Mouse (Mus musculus): ENCODE measurements around the gene Leng8. TPM values are rescaled to one million over a fixed set of nuclear protein-coding genes. Genes with fewer than 3 reads are reported as not detected.

Gene Leng8
- polyA plus RNA-seq, 1 experiment from 2014 or later, result 77.4 TPM

DNA sequence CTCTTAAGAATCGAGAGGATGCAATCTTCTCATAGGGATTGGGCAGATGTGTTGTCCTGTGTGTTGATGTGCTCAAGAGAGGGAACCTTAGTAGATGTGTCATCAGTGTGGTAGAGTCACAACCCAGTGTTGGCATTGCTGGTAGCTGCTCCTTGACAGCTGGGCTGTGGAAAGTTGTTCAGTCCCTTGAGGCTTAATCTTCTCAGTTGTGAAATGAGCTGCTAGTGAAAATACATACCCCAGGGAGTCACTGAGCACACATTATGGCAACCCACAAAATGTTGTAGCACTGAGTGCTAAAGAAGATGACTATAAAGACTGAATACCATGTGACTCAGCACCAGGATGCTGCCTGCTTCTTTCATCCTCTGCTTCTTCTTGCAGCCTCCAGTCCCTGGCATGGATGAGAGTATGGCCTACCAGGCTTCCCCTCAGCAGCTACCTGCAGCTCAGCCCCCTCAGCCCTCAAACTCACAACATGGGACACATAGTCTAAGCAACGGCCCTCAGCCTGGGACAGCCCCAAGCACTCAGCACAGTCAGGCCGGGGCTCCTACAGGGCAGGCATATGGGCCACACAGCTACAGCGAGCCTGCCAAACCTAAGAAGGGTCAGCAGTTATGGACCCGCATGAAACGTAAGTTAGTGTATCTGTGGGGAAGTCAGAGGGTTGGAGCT, 4.9 kb downstream of the Leng8 start:
- no peak overlapping the region for H3K27ac ChIP-seq (replicated peaks)
- no peak overlapping the region for H3K9ac ChIP-seq (replicated peaks)
- no peak overlapping the region for H3K4me3 ChIP-seq (replicated peaks)
- peaks cover 14% of the 10 kb centered on the region for H3K4me1 ChIP-seq
- WGBS, result 95% methylated on average over 6 of the region's 6 CpGs
- no peak overlapping the region for H3K4me2 ChIP-seq
- peaks cover 83% of the 10 kb centered on the region for H3K36me3 ChIP-seq
- H3K9me3 ChIP-seq (replicated peaks), result no peaks in the 10 kb centered on the region
- H3K27me3 ChIP-seq (replicated peaks), result no peaks in the 10 kb centered on the region
- no peak for ATAC-seq (ENCODE audit: low FRiP score)

DNA sequence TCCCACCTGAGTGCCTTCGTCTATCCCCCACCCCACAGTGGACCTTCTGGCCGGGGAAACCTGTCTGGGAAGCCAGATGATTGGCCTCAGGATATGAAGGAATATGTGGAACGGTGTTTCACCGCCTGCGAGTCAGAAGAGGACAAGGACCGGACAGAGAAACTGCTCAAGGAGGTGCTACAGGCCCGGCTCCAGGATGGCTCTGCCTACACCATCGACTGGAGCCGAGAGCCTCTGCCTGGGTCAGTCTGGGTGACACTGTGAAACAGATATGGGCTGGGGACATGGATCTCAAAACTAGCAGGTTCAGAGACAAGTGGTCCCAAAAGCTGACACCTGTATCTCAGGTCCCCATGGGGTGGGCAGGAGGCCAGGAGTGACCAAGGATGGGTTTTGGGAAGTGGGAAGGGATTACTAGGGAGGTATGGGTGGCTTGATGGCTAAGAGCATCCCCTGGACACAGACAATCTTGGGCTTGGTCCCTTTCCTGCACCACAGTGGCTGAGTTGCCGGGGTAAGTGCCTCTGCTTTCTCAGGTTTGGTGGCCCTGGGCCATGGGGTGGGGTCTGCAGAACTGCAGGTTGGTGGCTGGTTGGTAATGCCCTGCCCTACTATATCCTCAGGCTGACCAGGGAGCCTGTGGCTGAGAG, 6.1 kb downstream of the Leng8 start:
- Histone ChIP-seq H3K9ac (replicated peaks) (no peak overlapping the region), H3K36me3 (peaks cover 94% of the 10 kb centered on the region), H3K4me1 (peaks cover 18% of the 10 kb centered on the region), H3K4me2 (no peak overlapping the region), H3K27ac (replicated peaks) (no peak overlapping the region), H3K9me3 (replicated peaks) (no peaks in the 10 kb centered on the region), H3K4me3 (replicated peaks) (no peak overlapping the region), H3K27me3 (replicated peaks) (no peaks in the 10 kb centered on the region)
- over 99% methylated on average over 10 of the region's 10 CpGs for WGBS
- no peak for ATAC-seq (ENCODE audit: low FRiP score)

DNA sequence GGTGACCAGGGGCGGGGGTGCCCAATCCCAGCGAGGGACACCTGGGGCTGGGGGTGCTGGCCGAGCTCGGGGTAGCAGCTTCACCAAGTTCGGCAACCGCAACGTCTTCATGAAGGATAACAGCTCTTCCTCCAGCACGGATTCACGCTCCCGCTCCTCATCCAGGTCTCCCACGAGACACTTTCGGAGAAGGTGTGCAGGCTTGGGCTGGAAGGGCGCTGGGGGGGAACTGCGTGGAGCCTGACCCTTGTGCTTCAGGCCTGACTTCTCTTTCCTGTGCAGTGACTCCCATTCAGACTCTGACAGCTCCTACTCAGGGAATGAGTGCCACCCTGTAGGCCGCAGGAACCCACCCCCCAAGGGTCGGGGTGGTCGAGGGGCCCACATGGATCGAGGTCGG, 6.7 kb downstream of the Leng8 start:
- ATAC-seq (ENCODE audit: low FRiP score), result no peak
- WGBS, result 98% methylated on average over 19 of the region's 19 CpGs
- no peaks in the 10 kb centered on the region for H3K27me3 ChIP-seq (replicated peaks)
- H3K9ac ChIP-seq (replicated peaks), result no peak overlapping the region
- H3K4me1 ChIP-seq, result peaks cover 18% of the 10 kb centered on the region
- H3K4me3 ChIP-seq (replicated peaks), result no peak overlapping the region
- no peaks in the 10 kb centered on the region for H3K9me3 ChIP-seq (replicated peaks)
- no peak overlapping the region for H3K27ac ChIP-seq (replicated peaks)
- H3K36me3 ChIP-seq, result peaks cover 98% of the 10 kb centered on the region
- no peak overlapping the region for H3K4me2 ChIP-seq

DNA sequence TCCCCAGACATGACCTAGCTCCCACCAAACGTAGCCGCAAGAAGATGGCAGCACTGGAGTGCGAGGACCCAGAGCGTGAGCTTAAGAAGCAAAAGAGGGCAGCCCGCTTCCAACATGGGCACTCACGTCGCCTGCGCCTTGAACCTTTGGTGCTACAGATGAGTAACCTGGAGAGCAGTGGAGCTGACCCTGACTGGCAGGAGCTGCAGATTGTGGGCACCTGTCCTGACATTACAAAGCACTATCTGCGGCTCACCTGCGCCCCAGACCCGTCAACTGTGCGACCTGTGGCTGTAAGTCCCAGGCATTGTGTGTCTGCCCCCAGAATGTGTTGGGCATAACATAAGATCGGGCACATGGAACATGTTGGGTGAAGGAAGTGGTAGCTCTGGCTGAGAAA, 7.2 kb downstream of the Leng8 start:
- Histone ChIP-seq H3K36me3 (peaks cover 92% of the 10 kb centered on the region), H3K27me3 (replicated peaks) (no peaks in the 10 kb centered on the region), H3K9ac (replicated peaks) (no peak overlapping the region), H3K27ac (replicated peaks) (no peak overlapping the region), H3K9me3 (replicated peaks) (no peaks in the 10 kb centered on the region), H3K4me1 (peaks cover 17% of the 10 kb centered on the region), H3K4me2 (no peak overlapping the region), H3K4me3 (replicated peaks) (no peak overlapping the region)
- ATAC-seq (ENCODE audit: low FRiP score), result no peak
- WGBS, result 98% methylated on average over 13 of the region's 13 CpGs

DNA sequence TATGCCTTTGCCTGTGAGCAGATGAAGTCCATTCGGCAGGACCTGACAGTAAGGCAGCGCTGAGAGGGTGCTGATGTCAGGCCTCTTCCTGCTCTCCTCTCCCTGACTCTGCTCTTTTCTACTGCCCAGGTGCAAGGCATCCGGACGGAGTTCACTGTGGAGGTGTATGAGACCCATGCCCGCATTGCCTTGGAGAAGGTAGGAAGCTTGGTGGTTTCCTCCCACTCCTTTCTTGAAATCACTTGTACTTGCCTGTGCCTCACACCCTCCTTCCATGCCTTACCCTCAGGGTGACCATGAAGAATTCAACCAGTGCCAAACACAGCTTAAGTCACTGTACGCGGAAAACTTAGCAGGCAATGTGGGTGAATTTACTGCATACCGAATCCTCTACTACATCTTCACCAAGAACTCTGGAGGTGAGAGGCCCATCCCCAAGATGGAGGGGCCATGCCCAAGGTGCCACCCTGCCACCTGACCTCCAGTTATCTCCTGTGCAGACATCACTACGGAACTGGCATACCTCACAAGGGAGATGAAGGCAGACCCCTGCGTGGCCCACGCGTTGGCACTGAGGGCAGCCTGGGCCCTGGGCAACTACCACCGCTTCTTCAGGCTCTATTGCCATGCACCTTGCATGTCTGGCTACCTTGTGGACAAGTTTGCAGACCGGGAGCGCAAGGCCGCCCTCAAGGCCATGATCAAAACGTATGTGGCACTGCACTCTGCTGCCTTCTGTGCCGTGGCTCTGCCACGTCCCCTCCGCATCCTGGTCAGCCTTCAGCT, 8.1 kb downstream of the Leng8 start:
- no peaks in the 10 kb centered on the region for H3K9me3 ChIP-seq (replicated peaks)
- no peak overlapping the region for H3K4me3 ChIP-seq (replicated peaks)
- H3K27me3 ChIP-seq (replicated peaks), result no peaks in the 10 kb centered on the region
- no peak overlapping the region for H3K27ac ChIP-seq (replicated peaks)
- no peak for ATAC-seq (ENCODE audit: low FRiP score)
- H3K36me3 ChIP-seq, result peaks cover 83% of the 10 kb centered on the region
- H3K4me2 ChIP-seq, result no peak overlapping the region
- peaks cover 20% of the 10 kb centered on the region for H3K4me1 ChIP-seq
- WGBS, result 96% methylated on average over 20 of the region's 20 CpGs
- H3K9ac ChIP-seq (replicated peaks), result no peak overlapping the region

DNA sequence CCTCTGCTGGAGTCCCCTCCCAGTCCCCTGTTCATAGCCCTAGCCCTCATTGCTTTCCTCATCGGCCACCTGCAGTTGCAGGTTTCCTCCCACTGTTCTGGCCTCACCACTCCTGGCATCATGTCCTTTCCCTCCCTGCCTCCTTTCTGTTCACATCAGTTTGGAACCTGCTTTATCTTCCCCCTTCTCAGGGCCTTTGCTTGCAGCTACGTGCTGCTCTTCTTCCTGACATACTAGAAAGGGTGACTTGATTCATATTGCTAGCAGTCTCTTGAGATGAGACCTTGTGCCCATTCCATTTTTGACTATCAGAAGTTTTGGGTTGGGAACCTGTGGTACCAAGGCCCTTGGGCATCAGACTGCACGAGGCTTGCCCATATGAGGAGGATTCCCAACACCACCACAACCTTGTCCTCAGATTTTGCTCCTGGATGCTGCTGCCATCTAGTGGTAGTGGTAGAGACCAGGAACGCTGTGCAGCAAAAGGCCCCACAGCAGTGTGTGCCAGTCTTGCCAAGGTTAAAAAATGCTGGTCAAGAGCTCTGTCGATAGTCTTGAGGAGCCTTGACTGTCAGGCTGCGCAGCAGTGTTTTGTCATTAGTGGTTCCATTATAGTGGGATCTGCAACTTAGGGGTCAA, 8.8 kb downstream of the Leng8 start:
- H3K27me3 ChIP-seq (replicated peaks), result no peaks in the 10 kb centered on the region
- H3K4me2 ChIP-seq, result no peak overlapping the region
- peaks cover 76% of the 10 kb centered on the region for H3K36me3 ChIP-seq
- no peak for ATAC-seq (ENCODE audit: low FRiP score)
- no peak overlapping the region for H3K4me3 ChIP-seq (replicated peaks)
- H3K9ac ChIP-seq (replicated peaks), result no peak overlapping the region
- H3K27ac ChIP-seq (replicated peaks), result no peak overlapping the region
- WGBS, result 67% methylated on average over 6 of the region's 6 CpGs
- peaks cover 27% of the 10 kb centered on the region for H3K4me1 ChIP-seq
- H3K9me3 ChIP-seq (replicated peaks), result no peaks in the 10 kb centered on the region

DNA sequence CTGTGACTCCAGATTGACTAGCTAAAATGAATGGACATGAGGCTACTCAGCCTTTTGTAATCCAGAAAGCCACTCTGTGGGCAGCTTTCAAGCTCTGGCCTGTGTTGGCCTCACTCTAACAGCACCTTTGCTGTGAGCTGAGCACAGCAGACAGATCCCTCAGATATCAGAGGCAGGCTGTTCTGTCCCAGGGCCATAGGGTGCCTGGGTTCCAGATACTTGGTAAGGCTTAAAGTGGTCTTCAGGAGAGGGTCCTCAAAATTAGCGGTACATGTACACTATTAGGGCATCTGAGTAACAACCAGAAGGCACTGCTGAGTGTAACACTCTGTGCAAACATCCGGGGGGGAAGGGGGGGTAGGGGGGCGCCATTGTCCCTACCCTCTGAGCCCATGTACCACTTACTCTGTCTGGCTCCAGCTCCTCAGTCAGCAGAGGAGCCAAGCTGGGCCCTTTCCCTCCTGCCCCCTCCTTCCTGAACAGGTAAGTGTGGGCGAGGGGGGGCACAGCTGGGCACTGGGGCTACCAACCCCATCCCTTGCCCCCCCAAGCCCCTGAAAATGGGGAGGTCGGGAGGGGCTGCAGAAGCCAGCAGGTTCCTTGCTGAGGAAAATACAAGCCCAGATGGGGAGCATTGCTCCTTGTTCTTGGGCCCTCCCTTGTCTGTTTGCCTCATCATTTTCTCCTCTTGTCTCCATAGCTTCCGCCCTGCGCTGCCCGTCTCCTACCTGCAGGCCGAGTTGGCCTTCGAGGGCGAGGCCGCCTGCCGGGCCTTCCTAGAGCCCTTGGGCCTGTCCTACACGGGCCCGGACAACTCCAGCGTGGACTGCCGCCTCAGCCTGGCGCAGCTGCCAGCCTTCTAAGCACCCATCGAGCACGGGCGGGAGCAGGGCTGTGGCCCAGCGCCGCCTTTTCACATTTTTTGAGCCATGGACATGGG, 9.7 kb downstream of the Leng8 start:
- Histone ChIP-seq H3K27ac (replicated peaks) (no peak overlapping the region), H3K4me3 (replicated peaks) (no peak overlapping the region), H3K4me1 (peaks cover 35% of the 10 kb centered on the region), H3K36me3 (peaks cover 68% of the 10 kb centered on the region), H3K4me2 (no peak overlapping the region), H3K9ac (replicated peaks) (no peak overlapping the region), H3K9me3 (replicated peaks) (no peaks in the 10 kb centered on the region), H3K27me3 (replicated peaks) (peaks cover 6% of the 10 kb centered on the region)
- ATAC-seq (ENCODE audit: low FRiP score), result no peak
- 95% methylated on average over 23 of the region's 23 CpGs for WGBS

DNA sequence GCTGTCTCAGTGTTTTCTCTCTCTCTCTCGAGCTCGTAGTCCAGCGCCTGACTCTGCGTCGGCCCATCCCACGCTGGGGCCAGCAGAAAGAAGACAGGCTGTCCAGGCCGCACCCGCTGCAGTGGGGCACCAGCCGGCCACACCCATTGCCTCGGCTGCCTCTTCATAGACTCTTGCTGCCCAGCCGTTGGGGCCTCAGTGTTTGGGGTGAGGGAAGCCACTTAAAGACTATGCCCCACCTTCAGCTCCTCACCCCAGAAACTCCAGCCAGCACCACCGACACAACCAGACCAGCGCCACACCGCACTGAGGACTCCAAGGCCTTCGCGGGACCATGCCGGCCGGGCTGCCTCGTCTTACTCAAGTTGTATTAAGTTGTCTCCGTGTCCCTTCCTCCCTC, 10.5 kb downstream of the Leng8 start:
- peaks cover 59% of the 10 kb centered on the region for H3K36me3 ChIP-seq
- no peak overlapping the region for H3K4me3 ChIP-seq (replicated peaks)
- H3K9me3 ChIP-seq (replicated peaks), result no peaks in the 10 kb centered on the region
- no peak for ATAC-seq (ENCODE audit: low FRiP score)
- H3K4me2 ChIP-seq, result no peak overlapping the region
- 90% methylated on average over 20 of the region's 20 CpGs for WGBS
- H3K4me1 ChIP-seq, result peaks cover 37% of the 10 kb centered on the region
- H3K9ac ChIP-seq (replicated peaks), result no peak overlapping the region
- H3K27ac ChIP-seq (replicated peaks), result no peak overlapping the region
- peaks cover 11% of the 10 kb centered on the region for H3K27me3 ChIP-seq (replicated peaks)

DNA sequence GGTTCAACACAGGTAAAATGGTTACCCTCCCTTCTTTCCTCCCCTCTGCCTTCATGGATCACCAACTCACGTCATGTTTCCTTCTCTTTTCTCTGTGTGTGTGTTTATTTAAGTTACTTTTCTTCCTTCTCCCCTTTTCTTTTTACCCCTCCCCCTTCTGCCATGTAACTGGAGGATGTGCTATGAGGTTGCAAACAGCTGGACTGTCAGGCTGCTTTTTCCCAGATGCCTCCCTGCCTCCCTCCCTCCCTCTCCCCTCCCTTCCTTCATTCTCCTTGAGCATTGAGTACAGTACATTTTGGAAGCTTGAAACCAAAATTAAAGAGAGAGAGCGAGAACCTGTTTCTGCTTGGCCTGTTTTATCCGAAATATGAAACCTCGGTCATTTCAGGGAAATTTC, 11.0 kb downstream of the Leng8 start:
- Histone ChIP-seq H3K4me2 (peak overlapping the region; percentile 85; the same call in 1 of the 2 replicates), H3K4me3 (replicated peaks) (no peak overlapping the region), H3K9me3 (replicated peaks) (no peaks in the 10 kb centered on the region), H3K27me3 (replicated peaks) (peaks cover 15% of the 10 kb centered on the region), H3K4me1 (peaks cover 37% of the 10 kb centered on the region), H3K36me3 (peaks cover 54% of the 10 kb centered on the region), H3K9ac (replicated peaks) (no peak overlapping the region), H3K27ac (replicated peaks) (peak overlapping the region; percentile 93; the same call in 1 of the 2 replicates)
- no peak for ATAC-seq (ENCODE audit: low FRiP score)
- 91% methylated on average over 4 of the region's 4 CpGs for WGBS

DNA sequence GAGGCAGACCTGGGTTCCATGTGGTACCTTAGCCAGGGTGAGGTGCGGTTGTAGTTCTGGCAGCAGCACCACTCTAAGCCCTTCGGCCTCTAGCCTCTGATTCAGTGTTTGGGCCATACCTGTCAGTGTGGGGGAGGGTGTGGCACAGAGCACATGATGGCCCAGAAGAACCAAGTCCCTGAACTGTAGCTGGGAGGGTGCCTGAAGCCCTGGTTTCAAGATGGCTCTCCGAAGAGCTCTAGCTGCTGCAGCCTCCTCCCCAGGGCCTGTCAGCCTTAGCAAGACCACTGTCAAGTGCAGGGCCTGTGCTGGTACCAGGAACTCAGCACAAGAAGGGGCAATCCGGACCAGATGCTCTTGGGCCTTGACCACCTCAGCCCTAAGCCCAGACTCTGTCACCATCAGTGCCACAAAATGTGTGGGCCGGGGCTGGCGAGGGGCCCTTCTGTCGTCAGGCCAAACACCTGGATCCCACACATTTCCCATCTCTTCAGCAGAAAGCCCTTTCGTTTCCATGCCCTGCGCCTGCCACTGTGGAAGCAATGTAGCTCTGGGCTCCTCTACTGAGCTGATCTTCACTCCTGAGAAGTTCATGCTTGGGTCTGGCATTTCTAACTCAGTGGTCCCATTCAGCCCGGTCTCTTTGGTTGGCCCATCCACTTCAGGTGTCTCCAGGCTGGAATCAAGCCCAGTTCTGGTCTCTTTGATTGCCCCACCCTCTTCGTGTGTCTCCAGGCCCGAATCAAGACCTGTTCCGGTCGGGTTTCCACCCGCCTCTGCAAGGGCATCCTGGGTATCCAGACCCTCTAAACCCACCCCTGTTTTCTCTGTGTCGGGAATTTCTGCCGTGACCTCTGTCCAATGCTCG, 11.7 kb downstream of the Leng8 start:
- Histone ChIP-seq H3K27me3 (replicated peaks) (peaks cover 20% of the 10 kb centered on the region), H3K27ac (replicated peaks) (peak overlapping the region; percentile 93), H3K9ac (replicated peaks) (peak overlapping the region; percentile 81), H3K4me1 (peaks cover 37% of the 10 kb centered on the region), H3K4me3 (replicated peaks) (peak overlapping the region; percentile 69), H3K9me3 (replicated peaks) (no peaks in the 10 kb centered on the region), H3K36me3 (peaks cover 47% of the 10 kb centered on the region), H3K4me2 (peak overlapping the region; percentile 85)
- peak; percentile 26 for ATAC-seq (ENCODE audit: low FRiP score)
- 24% methylated on average over 18 of the region's 18 CpGs for WGBS

Measured in neural tube, embryonic 15.5 days (tissue).